Mouse (Mus musculus): ENCODE measurements at regions not wholly inside any gene's neighbourhood (a gene's known extent, or its start where the extent isn't known, plus 50 kb on each side); places are given as distances from the start of the nearest gene placed in this dataset.

- DNase-seq (ENCODE audit: low spot score, missing footprints) = no peak
- no peak overlapping the region for H3K9ac ChIP-seq (ENCODE audit: low read length)
- no peak overlapping the region for H3K4me2 ChIP-seq
- H3K27ac ChIP-seq (ENCODE audit: low read depth, low read length) = no peak overlapping the region
- no peaks in the 10 kb centered on the region for H3K36me3 ChIP-seq (ENCODE audit: control insufficient read depth, insufficient read depth, low read length)
- no peaks in the 10 kb centered on the region for H3K9me3 ChIP-seq (ENCODE audit: control insufficient read depth, low read length)
- no peak overlapping the region for H3K4me3 ChIP-seq (ENCODE audit: low read depth, low read length)
- WGBS = 83% methylated on average over 5 of the region's 5 CpGs
- H3K4me1 ChIP-seq (ENCODE audit: control insufficient read depth, insufficient read depth, low read length) = no peaks in the 10 kb centered on the region
- ATAC-seq (ENCODE audit: low FRiP score) = no peak
- H3K27me3 ChIP-seq (ENCODE audit: control insufficient read depth, insufficient read depth, low read length) = no peaks in the 10 kb centered on the region
Observed at GRCm38 (mm10) chr13:80798863-80799817, 84.0 kb upstream of the Arrdc3 start.

GRCm38 (mm10) chr13:80806172-80806571 is 77.0 kb upstream of the Arrdc3 start:
- 44% methylated on average over 2 of the region's 2 CpGs for WGBS
- ATAC-seq (ENCODE audit: low FRiP score) = peak; percentile 83

DNA sequence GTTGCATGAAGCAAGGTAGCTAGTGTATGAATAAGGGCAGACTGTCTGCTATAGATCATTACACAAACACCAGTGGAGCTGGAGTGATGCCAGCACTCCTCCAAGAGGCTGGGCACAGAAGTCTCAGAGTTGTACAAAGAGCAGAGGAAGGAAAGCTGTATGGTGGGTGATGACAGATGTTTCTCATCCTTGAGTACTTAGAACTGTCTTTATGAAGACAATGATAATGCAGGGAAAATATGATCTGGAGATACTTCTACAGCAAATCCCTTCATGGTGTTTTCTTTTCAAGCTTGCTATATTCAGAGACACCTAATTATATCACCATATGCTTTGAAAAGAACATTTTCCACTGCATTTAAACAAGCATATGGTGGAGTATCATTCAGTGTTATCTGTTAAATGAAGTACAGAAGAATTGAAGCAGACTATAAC is 56.1 kb upstream of the Arrdc3 start:
- no peaks in the 10 kb centered on the region for H3K27me3 ChIP-seq (ENCODE audit: control insufficient read depth, insufficient read depth, low read length)
- no peak overlapping the region for H3K4me3 ChIP-seq (ENCODE audit: low read depth, low read length)
- DNase-seq (ENCODE audit: low spot score, missing footprints) = no peak
- H3K36me3 ChIP-seq (ENCODE audit: control insufficient read depth, insufficient read depth, low read length) = no peaks in the 10 kb centered on the region
- no peak overlapping the region for H3K27ac ChIP-seq (ENCODE audit: low read depth, low read length)
- no peaks in the 10 kb centered on the region for H3K4me1 ChIP-seq (ENCODE audit: control insufficient read depth, insufficient read depth, low read length)
- H3K4me2 ChIP-seq = no peak overlapping the region
- H3K9ac ChIP-seq (ENCODE audit: low read length) = no peak overlapping the region
- no peaks in the 10 kb centered on the region for H3K9me3 ChIP-seq (ENCODE audit: control insufficient read depth, low read length)
- no peak for ATAC-seq (ENCODE audit: low FRiP score)

More at GRCm38 (mm10) chr13:80806172-80806571, 77.0 kb upstream of the Arrdc3 start:
- Histone ChIP-seq H3K4me1 (ENCODE audit: control insufficient read depth, insufficient read depth, low read length) (no peaks in the 10 kb centered on the region), H3K27ac (ENCODE audit: low read depth, low read length) (no peak overlapping the region), H3K27me3 (ENCODE audit: control insufficient read depth, insufficient read depth, low read length) (no peaks in the 10 kb centered on the region), H3K36me3 (ENCODE audit: control insufficient read depth, insufficient read depth, low read length) (no peaks in the 10 kb centered on the region), H3K4me2 (no peak overlapping the region), H3K4me3 (ENCODE audit: low read depth, low read length) (no peak overlapping the region), H3K9me3 (ENCODE audit: control insufficient read depth, low read length) (no peaks in the 10 kb centered on the region), H3K9ac (ENCODE audit: low read length) (no peak overlapping the region)
- DNase-seq (ENCODE audit: low spot score, missing footprints) = peak; percentile 91

Measured in midbrain, embryonic 11.5 days (tissue).